Mouse (Mus musculus): ENCODE results near the gene Rtbdn. TPM values are rescaled to one million over a fixed set of nuclear protein-coding genes. Genes with fewer than 3 reads are reported as not detected.

Rtbdn gene
- total RNA-seq (2023): not detected

GRCm38 (mm10) chr8:84946528-84947240 lies at the start of gene Rtbdn:
Rtbdn (plus strand) TSS chr8:84946991.

DNA sequence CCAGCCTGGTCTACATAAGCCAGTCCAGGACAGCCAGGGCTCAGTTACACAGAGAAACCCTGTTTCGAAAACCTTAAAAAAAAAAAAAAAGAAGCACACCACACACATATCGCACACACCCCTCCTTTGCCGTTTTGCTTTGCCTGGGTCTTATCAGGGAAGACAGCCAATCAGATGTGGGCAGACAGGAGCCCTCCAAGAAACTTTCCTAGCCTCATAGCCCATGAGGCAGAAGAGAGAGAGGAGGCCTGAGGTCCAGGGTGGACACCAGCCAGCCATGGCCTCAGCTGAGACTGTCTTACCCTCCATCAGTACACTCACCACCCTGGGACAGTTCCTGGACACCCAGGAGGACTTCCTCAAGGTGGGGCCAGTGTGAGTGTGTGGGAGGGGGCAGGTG lies 45.0 kb upstream of the Rtbdn start, which contains the start of gene Klf1:
Klf1 (plus strand) TSS at position 177 of the 400 bp plus-strand sequence.

DNA sequence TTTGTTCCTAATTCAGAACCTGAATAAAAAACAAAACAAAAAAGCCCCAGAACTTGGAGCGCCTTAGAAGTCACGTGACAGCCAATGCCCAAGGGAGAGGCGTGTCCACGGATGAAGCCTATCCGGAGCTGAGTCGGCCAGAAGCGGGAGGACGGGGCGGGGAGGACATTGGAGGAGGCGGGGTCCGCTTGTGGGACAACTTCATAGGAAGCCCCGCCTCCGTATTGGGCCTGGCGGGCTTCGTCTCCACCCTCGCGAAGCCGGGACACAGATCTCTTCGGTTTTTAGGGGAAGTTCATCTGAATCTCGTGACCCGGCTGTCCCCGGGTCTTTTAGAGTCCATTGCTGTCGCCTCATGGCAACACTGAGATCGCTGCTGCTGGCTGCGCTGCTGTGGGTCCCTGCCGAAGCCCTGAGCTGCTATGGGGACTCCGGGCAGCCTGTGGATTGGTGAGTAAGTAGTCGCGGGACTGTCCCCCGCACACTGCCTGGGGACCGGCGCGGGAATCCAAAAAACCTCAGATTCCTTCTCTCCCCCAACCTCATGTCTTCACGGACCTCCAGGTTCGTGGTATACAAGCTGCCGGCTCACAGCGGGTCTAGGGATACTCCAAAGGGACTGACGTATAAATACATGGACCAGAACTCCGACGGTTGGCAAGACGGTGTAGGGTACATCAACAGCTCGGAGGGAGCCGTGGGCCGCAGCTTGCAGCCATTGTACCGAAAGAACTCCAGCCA lies 38.2 kb upstream of the Rtbdn start, which contains the start of gene Dnase2a:
Dnase2a (plus strand) TSS at position 140 of the 741 bp plus-strand sequence.

GRCm38 (mm10) chr8:84936962-84937546 lies 9.7 kb upstream of the Rtbdn start, which contains the start of gene Mast1:
Mast1 (minus strand) TSS chr8:84937359.

GRCm38 (mm10) chr8:84969241-84970134 lies 22.7 kb downstream of the Rtbdn start, which contains the start of the genes Gm49661, Prdx2 and Rnaseh2a:
Gm49661 (minus strand) TSS chr8:84969433.
Prdx2 (plus strand) TSS chr8:84969587.
Rnaseh2a (minus strand) TSS chr8:84969767.

DNA sequence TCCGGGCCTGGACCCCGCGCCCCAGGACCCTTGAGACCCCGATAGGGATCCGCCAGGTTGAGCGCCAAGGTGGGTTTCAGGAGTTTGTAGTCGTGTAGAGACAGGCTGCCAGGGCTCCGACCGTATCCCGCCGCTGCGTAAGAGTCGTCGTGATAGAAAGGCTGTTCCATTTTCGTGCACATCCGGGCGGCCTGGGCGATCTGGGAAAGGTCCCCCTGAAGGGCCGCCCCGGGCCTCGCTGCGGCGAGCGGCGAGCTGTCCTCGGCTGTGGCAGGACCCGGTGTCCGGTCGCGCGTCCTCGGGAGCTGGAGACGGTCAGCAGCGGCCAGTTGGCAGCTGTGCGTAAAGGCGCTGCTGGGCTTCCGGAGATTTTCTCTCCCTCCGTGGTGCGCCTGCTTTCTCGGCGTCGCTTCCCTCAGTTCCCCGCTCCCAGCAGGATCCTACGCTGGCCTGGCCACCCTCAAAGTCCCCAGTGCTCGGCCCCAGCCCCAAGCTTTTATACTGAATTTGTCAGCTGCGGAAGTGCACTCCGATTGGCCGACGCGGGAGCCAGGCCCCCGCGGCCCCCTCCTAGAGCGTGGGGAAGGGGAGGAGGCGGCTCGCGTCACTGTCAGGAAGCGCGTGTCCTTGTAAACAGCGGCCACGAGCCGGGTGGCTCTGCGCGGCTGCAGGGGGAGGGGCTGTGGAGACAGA lies 31.6 kb downstream of the Rtbdn start, which contains the start of gene Junb:
Junb (minus strand) TSS at position 471 of the 693 bp plus-strand sequence.

GRCm38 (mm10) chr8:84990349-84990748 lies 43.6 kb downstream of the Rtbdn start, which contains the start of gene Hook2:
Hook2 (plus strand) TSS chr8:84990603.

Other genes with a start within 250 kb of the Rtbdn start
- gene Lyl1, start 245.5 kb upstream of the Rtbdn start, total RNA-seq (2023): 3.7 TPM
- gene G430095P16Rik, start 224.0 kb upstream of the Rtbdn start, total RNA-seq (2023): 13.1 TPM
- gene Nfix, start 146.6 kb upstream of the Rtbdn start, total RNA-seq (2023): 11.4 TPM
- 4.1 TPM for gene Dand5, start 124.2 kb upstream of the Rtbdn start, total RNA-seq (2023)
- 16.4 TPM for gene Gadd45gip1, start 115.5 kb upstream of the Rtbdn start, total RNA-seq (2023)
- 61.8 TPM for gene Rad23a, start 106.3 kb upstream of the Rtbdn start, total RNA-seq (2023)
- 437 TPM for gene Calr, start 100.1 kb upstream of the Rtbdn start, total RNA-seq (2023)
- 69.8 TPM for gene Farsa, start 90.0 kb upstream of the Rtbdn start, total RNA-seq (2023)
- 5.5 TPM for gene Syce2, start 74.9 kb upstream of the Rtbdn start, total RNA-seq (2023)
- gene Gcdh, start 53.1 kb upstream of the Rtbdn start, total RNA-seq (2023): 23.6 TPM
- not detected for gene Klf1, start 45.1 kb upstream of the Rtbdn start, total RNA-seq (2023)
- gene Dnase2a, start 38.4 kb upstream of the Rtbdn start, total RNA-seq (2023): 13.4 TPM
- gene Mast1, start 9.6 kb upstream of the Rtbdn start, total RNA-seq (2023): 0.41 TPM
- gene Gm49661, start 22.4 kb downstream of the Rtbdn start, total RNA-seq (2023): not detected
- gene Prdx2, start 22.6 kb downstream of the Rtbdn start, total RNA-seq (2023): 60.2 TPM
- gene Rnaseh2a, start 22.8 kb downstream of the Rtbdn start, total RNA-seq (2023): 43.4 TPM
- gene Junb, start 31.7 kb downstream of the Rtbdn start, total RNA-seq (2023): 1,875 TPM
- 3.1 TPM for gene Hook2, start 43.6 kb downstream of the Rtbdn start, total RNA-seq (2023)
- gene Best2, start 67.5 kb downstream of the Rtbdn start, total RNA-seq (2023): not detected
- gene Asna1, start 78.3 kb downstream of the Rtbdn start, total RNA-seq (2023): 56.3 TPM
- gene Trir, start 79.8 kb downstream of the Rtbdn start, total RNA-seq (2023): 195 TPM
- 70.3 TPM for gene Tnpo2, start 89.9 kb downstream of the Rtbdn start, total RNA-seq (2023)
- 6.9 TPM for gene Fbxw9, start 113.1 kb downstream of the Rtbdn start, total RNA-seq (2023)
- gene Gm5741, start 121.0 kb downstream of the Rtbdn start, total RNA-seq (2023): not detected
- 92.1 TPM for gene Dhps, start 124.8 kb downstream of the Rtbdn start, total RNA-seq (2023)
- gene Wdr83os, start 133.7 kb downstream of the Rtbdn start, total RNA-seq (2023): 63.3 TPM
- 15.2 TPM for gene Wdr83, start 134.3 kb downstream of the Rtbdn start, total RNA-seq (2023)
- 114 TPM for gene Man2b1, start 136.3 kb downstream of the Rtbdn start, total RNA-seq (2023)
- 0.35 TPM for gene Zfp791, start 176.1 kb downstream of the Rtbdn start, total RNA-seq (2023)
- gene Cks1brt, start 204.9 kb downstream of the Rtbdn start, total RNA-seq (2023): not detected